Mouse (Mus musculus): ENCODE results near the gene Gpr87.

Gpr87 gene

GRCm38 (mm10) chr3:59139651-59140051, 55.3 kb downstream of the Gpr87 start:
- DNase-seq (ENCODE audit: low spot score): no peak

- DNase-seq (ENCODE audit: low spot score): no peak
These were observed 55.9 kb downstream of the Gpr87 start for GRCm38 (mm10) chr3:59138946-59139468.

- no peak for DNase-seq (ENCODE audit: low spot score)
These were observed 58.8 kb downstream of the Gpr87 start for GRCm38 (mm10) chr3:59135911-59136653.

GRCm38 (mm10) chr3:59133189-59133588, 61.7 kb downstream of the Gpr87 start:
- no peak for DNase-seq (ENCODE audit: low spot score)

GRCm38 (mm10) chr3:59131966-59132365, 62.9 kb downstream of the Gpr87 start:
- DNase-seq (ENCODE audit: low spot score): no peak

- no peak for DNase-seq (ENCODE audit: low spot score)
These were observed 63.8 kb downstream of the Gpr87 start for GRCm38 (mm10) chr3:59131081-59131480.

- DNase-seq (ENCODE audit: low spot score): no peak
These were observed 64.5 kb downstream of the Gpr87 start for GRCm38 (mm10) chr3:59130431-59130830.

GRCm38 (mm10) chr3:59129547-59129946, 65.4 kb downstream of the Gpr87 start:
- no peak for DNase-seq (ENCODE audit: low spot score)
